Mouse (Mus musculus) MEL (cell line): ENCODE measurements at regions not wholly inside any gene's neighbourhood (a gene's known extent, or its start where the extent isn't known, plus 50 kb on each side); places are given as distances from the start of the nearest gene placed in this dataset.

ENCODE experiments used
- DNase-seq: peaks from one replicate; pipeline ENCODE4 v3.0.0; 2011; ENCODE audit warnings: low read depth, low spot score
- H3K27ac ChIP-seq: 2 replicates; pipeline ENCODE4 v1.5.1; 2012; ENCODE audit warnings: low read depth, mild to moderate bottlenecking, control low read depth, low read length, moderate library complexity; ENCODE audit not compliant: control insufficient read depth
- H3K27me3 ChIP-seq, 2 experiments: fragments of 150-350 bp in 1 of 2; sonication (generic) in 1 of 2; 2 replicates each; pipeline ENCODE4 v1.6.1; 2012; ENCODE audit warnings: low read length in 2 of 2, mild to moderate bottlenecking in 2 of 2, improper control_type of control experiment in 1 of 2, moderate library complexity in 1 of 2; ENCODE audit not compliant: insufficient read depth in 2 of 2, control insufficient read depth in 1 of 2
- H3K36me3 ChIP-seq, 2 experiments: 2 replicates each; pipeline ENCODE4 v1.6.1; 2012 to 2014; ENCODE audit warnings: low read length in 2 of 2, improper control_type of control experiment in 1 of 2, inconsistent platforms in 1 of 2, mild to moderate bottlenecking in 1 of 2; ENCODE audit not compliant: insufficient read depth in 2 of 2, control insufficient read depth in 1 of 2
- H3K4me1 ChIP-seq, 2 experiments: fragments of 150-350 bp in 1 of 2; sonication (generic) in 1 of 2; 2 replicates each; pipeline ENCODE4 v1.6.1; 2012; ENCODE audit warnings: low read length in 2 of 2, improper control_type of control experiment in 1 of 2, mild to moderate bottlenecking in 1 of 2; ENCODE audit not compliant: insufficient read depth in 2 of 2, control insufficient read depth in 1 of 2
- H3K4me3 ChIP-seq, 2 experiments: fragments of 150-350 bp in 1 of 2; sonication (generic) in 1 of 2; 2 replicates each; pipeline ENCODE4 v1.5.1; 2012; ENCODE audit warnings: low read depth in 2 of 2, low read length in 2 of 2, mild to moderate bottlenecking in 2 of 2, moderate library complexity in 2 of 2, control low read depth in 1 of 2, improper control_type of control experiment in 1 of 2; ENCODE audit not compliant: control insufficient read depth in 1 of 2, insufficient read depth in 1 of 2
- H3K79me2 ChIP-seq: 2 replicates; pipeline ENCODE4 v1.6.1; 2012; ENCODE audit warnings: mild to moderate bottlenecking, low read length, moderate library complexity; ENCODE audit not compliant: control insufficient read depth, poor library complexity, insufficient read depth
- H3K9ac ChIP-seq: 2 replicates; pipeline ENCODE4 v1.6.1; 2012; ENCODE audit warnings: low read depth, mild to moderate bottlenecking, control low read depth, low read length, moderate library complexity; ENCODE audit not compliant: control insufficient read depth, poor library complexity, severe bottlenecking
- H3K9me3 ChIP-seq: fragments of 150-350 bp; sonication (generic); replicated peaks from 2 replicates; pipeline ENCODE4 v1.6.1; 2012; ENCODE audit warnings: mild to moderate bottlenecking, low read length, improper control_type of control experiment, moderate library complexity; ENCODE audit not compliant: insufficient read depth
- BHLHE40 ChIP-seq: IDR thresholded peaks from 2 replicates; pipeline ENCODE4 v1.6.1; 2012; ENCODE audit warnings: low read depth, mild to moderate bottlenecking, inconsistent platforms, low read length, improper control_type of control experiment, borderline replicate concordance
- CTCF ChIP-seq, 3 experiments: IDR thresholded peaks in 2 of 3; conservative IDR thresholded peaks in 1 of 3; 2 replicates each; pipeline ENCODE4 v1.5.1; 2011 to 2012; ENCODE audit warnings: low read length in 3 of 3, low read depth in 2 of 3, mild to moderate bottlenecking in 2 of 3, improper control_type of control experiment in 1 of 3, inconsistent platforms in 1 of 3, mixed read lengths in 1 of 3, moderate library complexity in 1 of 3; ENCODE audit not compliant: control insufficient read depth in 1 of 3, insufficient read depth in 1 of 3, poor library complexity in 1 of 3, severe bottlenecking in 1 of 3
- E2F4 ChIP-seq: IDR thresholded peaks from 2 replicates; pipeline ENCODE4 v1.6.1; 2011; ENCODE audit warnings: low read depth, low read length, improper control_type of control experiment, borderline replicate concordance
- ELF1 ChIP-seq: IDR thresholded peaks from 2 replicates; pipeline ENCODE4 v1.6.1; 2014; ENCODE audit warnings: low read depth, mild to moderate bottlenecking, inconsistent platforms, low read length, improper control_type of control experiment, moderate library complexity
- EP300 ChIP-seq, 2 experiments: IDR thresholded peaks; 2 replicates each; pipeline ENCODE4 v1.6.1; 2011; ENCODE audit warnings: improper control_type of control experiment in 2 of 2, low read length in 2 of 2, low read depth in 1 of 2, mild to moderate bottlenecking in 1 of 2
- GABPA ChIP-seq: IDR thresholded peaks from 2 replicates; pipeline ENCODE4 v1.6.1; 2012; ENCODE audit warnings: low read depth, mild to moderate bottlenecking, inconsistent platforms, low read length, improper control_type of control experiment, moderate library complexity
- JUND ChIP-seq: IDR thresholded peaks from 2 replicates; pipeline ENCODE4 v1.6.1; 2011; ENCODE audit warnings: low read depth, mild to moderate bottlenecking, improper control_type of control experiment, low read length
- KAT2A ChIP-seq: conservative IDR thresholded peaks from 2 replicates; pipeline ENCODE4 v1.6.1; 2012; ENCODE audit warnings: low read depth, low read length, improper control_type of control experiment, inconsistent platforms
- MAFK ChIP-seq: IDR thresholded peaks from 2 replicates; pipeline ENCODE4 v1.6.1; 2011; ENCODE audit warnings: low read depth, mild to moderate bottlenecking, low read length, improper control_type of control experiment, borderline replicate concordance
- MAX ChIP-seq: IDR thresholded peaks from 2 replicates; pipeline ENCODE4 v1.6.1; 2011; ENCODE audit warnings: low read length, improper control_type of control experiment
- MAZ ChIP-seq: IDR thresholded peaks from 2 replicates; pipeline ENCODE4 v1.6.1; 2012; ENCODE audit warnings: low read depth, mild to moderate bottlenecking, inconsistent platforms, low read length, improper control_type of control experiment
- MEF2A ChIP-seq: IDR thresholded peaks from 2 replicates; pipeline ENCODE4 v1.6.1; 2014; ENCODE audit warnings: low read depth, mild to moderate bottlenecking, inconsistent platforms, low read length, improper control_type of control experiment; ENCODE audit not compliant: poor library complexity, insufficient replicate concordance, severe bottlenecking; ENCODE audit errors: extremely low read depth
- MXI1 ChIP-seq: IDR thresholded peaks from 2 replicates; pipeline ENCODE4 v1.6.1; 2011; ENCODE audit warnings: mild to moderate bottlenecking, low read depth, low read length, improper control_type of control experiment
- MYB ChIP-seq: IDR thresholded peaks from 2 replicates; pipeline ENCODE4 v1.6.1; 2011; ENCODE audit warnings: mild to moderate bottlenecking, low read depth, low read length, improper control_type of control experiment
- MYC ChIP-seq: IDR thresholded peaks from 2 replicates; pipeline ENCODE4 v1.6.1; 2011; ENCODE audit warnings: low read depth, mild to moderate bottlenecking, low read length, improper control_type of control experiment, moderate library complexity
- NELFE ChIP-seq: IDR thresholded peaks from 2 replicates; pipeline ENCODE4 v1.6.1; 2011; ENCODE audit warnings: low read depth, low read length, improper control_type of control experiment
- NRF1 ChIP-seq: IDR thresholded peaks from 2 replicates; pipeline ENCODE4 v1.6.1; 2014; ENCODE audit warnings: low read depth, mild to moderate bottlenecking, inconsistent platforms, low read length, improper control_type of control experiment, moderate library complexity; ENCODE audit not compliant: poor library complexity, insufficient read depth, severe bottlenecking
- POLR2AphosphoS2 ChIP-seq: IDR thresholded peaks from 2 replicates; pipeline ENCODE4 v1.6.1; 2011; ENCODE audit warnings: low read length, improper control_type of control experiment
- POLR2AphosphoS5 ChIP-seq: IDR thresholded peaks from 2 replicates; pipeline ENCODE4 v1.6.1; 2012; ENCODE audit warnings: low read depth, borderline replicate concordance, mild to moderate bottlenecking, inconsistent platforms, low read length, moderate library complexity, mixed read lengths
- RAD21 ChIP-seq: IDR thresholded peaks from 2 replicates; pipeline ENCODE4 v1.6.1; 2011; ENCODE audit warnings: mild to moderate bottlenecking, low read depth, low read length, improper control_type of control experiment
- RCOR1 ChIP-seq: IDR thresholded peaks from 2 replicates; pipeline ENCODE4 v1.6.1; 2012; ENCODE audit warnings: low read depth, mild to moderate bottlenecking, inconsistent platforms, low read length, improper control_type of control experiment
- SIN3A ChIP-seq: IDR thresholded peaks from 2 replicates; pipeline ENCODE4 v1.6.1; 2012; ENCODE audit warnings: low read length, improper control_type of control experiment, inconsistent platforms
- SMC3 ChIP-seq: IDR thresholded peaks from 2 replicates; pipeline ENCODE4 v1.6.1; 2011; ENCODE audit warnings: low read depth, low read length, improper control_type of control experiment
- TAL1 ChIP-seq: IDR thresholded peaks from 2 replicates; pipeline ENCODE4 v1.6.1; 2012; ENCODE audit warnings: mild to moderate bottlenecking, inconsistent platforms, low read length, moderate library complexity, mixed read lengths
- TCF12 ChIP-seq: IDR thresholded peaks from 2 replicates; pipeline ENCODE4 v1.6.1; 2014; ENCODE audit warnings: low read depth, mild to moderate bottlenecking, inconsistent platforms, low read length, improper control_type of control experiment, moderate library complexity
- USF2 ChIP-seq, 2 experiments: IDR thresholded peaks; 2 replicates each; pipeline ENCODE4 v1.6.1; 2011 to 2012; ENCODE audit warnings: improper control_type of control experiment in 2 of 2, low read length in 2 of 2, borderline replicate concordance in 1 of 2, inconsistent platforms in 1 of 2, low read depth in 1 of 2, mild to moderate bottlenecking in 1 of 2; ENCODE audit not compliant: insufficient read depth in 1 of 2
- ZKSCAN1 ChIP-seq: IDR thresholded peaks from 2 replicates; pipeline ENCODE4 v1.6.1; 2012; ENCODE audit warnings: low read depth, mild to moderate bottlenecking, inconsistent platforms, low read length, improper control_type of control experiment, moderate library complexity

GRCm38 (mm10) chr10:45925746-45926145, 348.1 kb downstream of the Hace1 start:
- Histone ChIP-seq H3K9ac (no peak overlapping the region), H3K4me1 (no peaks in the 10 kb centered on the region), H3K27ac (no peak overlapping the region), H3K79me2 (no peaks in the 10 kb centered on the region), H3K4me3 (no peak overlapping the region), H3K9me3 (no peaks in the 10 kb centered on the region), H3K27me3 (no peaks in the 10 kb centered on the region), H3K36me3 (no peaks in the 10 kb centered on the region)
- TF ChIP-seq TCF12: no peak
- no peak for TF ChIP-seq NELFE
- TF ChIP-seq POLR2AphosphoS5: no peak
- TF ChIP-seq CTCF (IDR thresholded peaks at IDR 0.05 in 2 of 3, conservative IDR thresholded peaks at IDR 0.05 in 1 of 3; ENCODE audit: control insufficient read depth in 1 of 3, insufficient read depth in 1 of 3, low read depth in 2 of 3, low read length in 3 of 3, poor library complexity in 1 of 3, severe bottlenecking in 1 of 3): no peak
- no peak for TF ChIP-seq TAL1
- TF ChIP-seq SIN3A: no peak
- no peak for TF ChIP-seq POLR2AphosphoS2
- TF ChIP-seq EP300 (IDR thresholded peaks at IDR 0.05; ENCODE audit: low read depth in 1 of 2, low read length in 2 of 2): no peak
- no peak for TF ChIP-seq RCOR1
- no peak for TF ChIP-seq MYB
- TF ChIP-seq NRF1: no peak
- no peak for TF ChIP-seq KAT2A
- TF ChIP-seq MEF2A: no peak
- no peak for TF ChIP-seq MAFK
- no peak for TF ChIP-seq BHLHE40
- TF ChIP-seq MXI1: no peak
- no peak for DNase-seq

GRCm38 (mm10) chr10:45933631-45934310, 356.1 kb downstream of the Hace1 start:
- TF ChIP-seq RCOR1: no peak
- TF ChIP-seq MYC: no peak
- no peak for TF ChIP-seq TCF12
- no peak for TF ChIP-seq ELF1
- TF ChIP-seq CTCF (IDR thresholded peaks at IDR 0.05 in 2 of 3, conservative IDR thresholded peaks at IDR 0.05 in 1 of 3; ENCODE audit: control insufficient read depth in 1 of 3, insufficient read depth in 1 of 3, low read depth in 2 of 3, low read length in 3 of 3, poor library complexity in 1 of 3, severe bottlenecking in 1 of 3): no peak
- TF ChIP-seq JUND: no peak
- no peak for TF ChIP-seq SMC3
- TF ChIP-seq E2F4: no peak
- TF ChIP-seq BHLHE40: no peak
- no peak for TF ChIP-seq EP300 (IDR thresholded peaks at IDR 0.05; ENCODE audit: low read depth in 1 of 2, low read length in 2 of 2)
- no peak for TF ChIP-seq MAFK
- no peak for TF ChIP-seq KAT2A
- TF ChIP-seq USF2 (IDR thresholded peaks at IDR 0.05; ENCODE audit: borderline replicate concordance in 1 of 2, insufficient read depth in 1 of 2, low read depth in 1 of 2, low read length in 2 of 2): no peak
- no peak for TF ChIP-seq MAZ
- TF ChIP-seq MAX: no peak
- TF ChIP-seq RAD21: no peak
- TF ChIP-seq GABPA: no peak
- TF ChIP-seq ZKSCAN1: no peak
- no peaks in the 10 kb centered on the region for H3K9me3 ChIP-seq

More at GRCm38 (mm10) chr10:45933631-45934310, 356.1 kb downstream of the Hace1 start:
- no peaks in the 10 kb centered on the region for H3K4me1 ChIP-seq
- no peak overlapping the region for H3K27ac ChIP-seq
- no peaks in the 10 kb centered on the region for H3K79me2 ChIP-seq
- H3K4me3 ChIP-seq: no peak overlapping the region
- no peak for DNase-seq
- peaks cover 0 to 1% of the 10 kb centered on the region in 2 experiments; a peak in 2 of 4 replicates for H3K27me3 ChIP-seq
- no peaks in the 10 kb centered on the region for H3K36me3 ChIP-seq
- no peak overlapping the region for H3K9ac ChIP-seq
